Mouse (Mus musculus) urinary bladder, adult 18-20 months (tissue): Measurements from ENCODE around the gene Gm11060.

ENCODE experiments used
- DNase-seq, 2 experiments: peaks; one replicate each; pipeline ENCODE4 v3.0.0; 2022; ENCODE audit warnings: low spot score in 2 of 2, mixed read lengths in 2 of 2

Gene Gm11060

DNA sequence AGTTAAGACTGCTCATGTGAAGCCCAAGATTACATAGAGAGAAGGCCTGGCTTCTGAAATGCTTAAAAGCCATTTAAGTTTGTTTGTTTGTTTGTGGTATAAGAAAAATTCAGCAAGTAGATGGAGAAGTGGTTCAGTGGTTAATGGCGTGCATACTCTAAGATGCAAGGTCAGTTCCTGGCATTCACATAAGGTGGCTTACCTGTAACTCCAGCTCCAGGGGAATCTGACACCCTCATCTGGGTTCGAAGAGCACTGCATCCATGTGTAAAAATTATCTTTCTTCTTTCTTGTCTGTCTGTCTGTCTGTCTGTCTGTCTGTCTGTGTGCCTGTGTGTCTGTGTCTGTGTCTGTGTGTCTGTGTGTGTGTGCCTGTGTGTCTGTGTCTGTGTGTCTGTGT, at the start of gene Gm11060:
Gene Gm11060, plus strand, starts transcription at position 301 of the 400 bp plus-strand sequence.
- no peak for DNase-seq

DNA sequence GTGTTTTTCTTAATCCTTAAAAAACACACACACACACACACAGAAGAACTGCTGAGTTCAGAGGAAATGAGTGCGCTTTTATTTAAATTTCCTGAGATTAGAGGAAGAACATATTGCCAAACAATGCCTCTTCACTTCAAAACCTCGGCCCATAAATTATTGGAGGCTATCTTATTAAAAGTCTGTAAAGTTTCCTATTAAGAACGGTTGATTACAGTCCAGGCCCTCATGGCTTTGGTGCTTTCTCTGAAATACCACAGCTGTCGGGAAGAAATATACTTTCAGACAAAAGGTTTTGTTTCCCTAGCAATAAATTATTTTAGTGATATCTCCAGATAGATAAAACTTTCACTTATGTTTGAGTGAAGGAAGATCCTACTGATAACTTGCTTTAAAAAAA, 48.7 kb upstream of the Gm11060 start:
- no peak for DNase-seq

GRCm38 (mm10) chr2:105048301-105048700, 43.5 kb upstream of the Gm11060 start:
- DNase-seq: no peak

DNA sequence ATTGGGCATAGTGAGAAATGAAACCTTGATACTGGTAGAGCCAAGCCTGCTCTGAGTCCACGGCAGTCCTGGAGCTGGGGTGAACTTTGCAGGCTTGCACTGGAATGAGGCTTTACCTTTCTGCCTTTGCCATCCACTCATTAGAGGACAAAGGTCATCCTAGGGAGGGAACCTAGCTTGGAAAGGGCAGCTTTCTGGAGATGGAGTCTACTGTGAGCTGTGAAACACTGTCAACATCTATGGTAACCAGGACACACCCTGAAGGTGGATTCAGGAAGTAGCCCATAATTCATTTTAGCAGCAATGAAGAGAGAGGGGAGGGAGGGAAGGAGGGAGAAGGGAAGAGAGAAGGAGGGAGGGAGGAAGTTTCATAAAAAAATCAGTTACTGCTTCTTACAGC, 36.3 kb upstream of the Gm11060 start:
- DNase-seq: no peak

DNA sequence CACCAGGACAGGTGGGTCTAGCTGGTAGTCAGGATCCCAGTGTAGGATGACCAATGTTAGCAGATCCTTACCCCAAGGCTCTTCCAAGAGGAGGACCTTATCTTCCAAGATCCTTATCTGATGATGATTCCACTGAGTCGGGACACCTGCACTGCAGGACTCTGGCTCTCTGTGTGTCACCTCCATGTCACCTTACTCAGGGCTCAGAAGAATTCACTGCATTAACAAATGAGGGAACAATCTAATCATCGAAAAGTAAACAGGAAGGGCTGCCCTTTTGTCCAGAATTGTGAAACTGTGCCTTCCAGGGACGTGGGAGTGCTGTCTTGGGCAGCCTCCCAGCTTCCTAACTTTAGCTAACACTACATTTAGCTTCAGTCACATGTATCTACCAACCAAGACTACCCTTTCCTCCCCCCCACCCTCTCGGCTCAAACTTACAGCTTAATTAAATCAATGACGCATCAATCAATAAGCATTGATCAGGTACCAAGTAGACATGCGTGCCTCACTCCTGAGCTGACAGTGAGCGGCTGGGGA, 33.2 kb upstream of the Gm11060 start:
- DNase-seq: no peak

- no peak for DNase-seq
Observed at GRCm38 (mm10) chr2:105062741-105063372, 29.0 kb upstream of the Gm11060 start.

GRCm38 (mm10) chr2:105072496-105072895, 19.3 kb upstream of the Gm11060 start:
- DNase-seq: no peak

DNA sequence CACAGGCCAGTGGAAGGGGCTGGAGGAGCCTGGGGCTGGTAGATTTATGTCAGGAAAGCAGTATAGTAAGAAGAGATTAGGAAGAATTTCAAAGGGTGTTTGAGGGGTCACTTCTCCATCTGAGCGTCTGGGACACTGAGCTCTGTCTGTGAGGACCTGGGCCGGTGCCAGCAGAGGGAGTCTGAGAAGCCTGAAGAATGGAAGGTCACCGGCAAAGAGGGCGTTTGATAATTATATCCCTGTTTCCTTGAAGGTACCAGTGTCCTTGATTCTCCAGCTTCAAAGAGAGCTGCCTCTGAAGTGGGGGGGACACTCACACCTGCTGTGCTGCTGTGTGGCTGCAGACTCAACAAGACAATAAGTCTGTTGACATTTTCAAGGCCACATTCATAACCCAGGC, 17.6 kb upstream of the Gm11060 start:
- no peak for DNase-seq

GRCm38 (mm10) chr2:105075809-105076208, 16.0 kb upstream of the Gm11060 start:
- DNase-seq: no peak

- no peak for DNase-seq
Observed at GRCm38 (mm10) chr2:105077151-105077550, 14.7 kb upstream of the Gm11060 start.

DNA sequence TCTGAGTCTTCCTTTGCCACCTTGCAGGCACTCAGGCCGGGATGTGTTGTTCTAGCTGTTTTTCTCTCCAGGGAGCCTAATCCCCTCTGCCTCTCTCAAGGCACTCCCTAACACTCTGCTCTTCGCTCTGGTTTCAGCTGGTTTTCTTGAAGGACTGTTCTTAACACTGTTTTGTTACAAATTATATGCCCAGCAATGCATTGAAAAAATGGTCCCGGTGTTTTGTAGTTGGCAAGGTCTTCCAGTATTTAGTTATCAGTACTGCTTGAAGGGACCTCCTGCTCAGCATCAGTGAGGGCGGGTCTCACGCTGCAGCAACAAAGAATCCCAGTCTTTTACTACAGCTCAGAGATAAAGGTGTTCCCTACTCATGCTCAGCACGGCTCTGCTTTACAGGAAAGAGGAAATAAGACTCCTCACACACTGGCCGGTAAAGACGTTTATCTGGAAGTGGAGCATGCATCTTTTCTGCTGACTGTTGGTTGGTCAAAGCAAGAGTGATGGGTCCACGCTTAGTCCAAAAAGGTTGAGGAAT, 9.5 kb upstream of the Gm11060 start:
- no peak for DNase-seq

- DNase-seq: no peak
Observed at GRCm38 (mm10) chr2:105084035-105084434, 7.8 kb upstream of the Gm11060 start.

GRCm38 (mm10) chr2:105086081-105086480, 5.7 kb upstream of the Gm11060 start:
- no peak for DNase-seq

DNA sequence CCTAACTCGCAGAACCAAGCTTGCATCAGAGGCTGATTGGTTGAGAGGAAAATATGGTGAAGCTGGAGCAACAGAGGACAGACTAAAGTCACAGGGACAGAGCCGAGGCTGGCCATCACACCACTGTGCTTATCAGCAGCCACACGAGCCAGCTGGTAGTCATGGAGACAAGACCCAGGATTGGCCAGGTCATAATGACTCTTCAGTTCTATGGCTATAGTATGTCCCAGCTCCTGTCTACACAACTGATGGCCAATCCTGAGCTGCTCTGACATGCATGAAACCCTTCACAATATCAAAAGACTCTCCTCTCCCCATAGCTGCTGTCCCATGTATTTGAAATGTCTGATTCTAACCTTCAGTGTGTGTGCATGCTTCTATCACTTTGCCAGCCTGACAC, 3.8 kb upstream of the Gm11060 start:
- no peak for DNase-seq

- DNase-seq: no peak
Observed at GRCm38 (mm10) chr2:105089083-105089482, 2.7 kb upstream of the Gm11060 start.

- no peak for DNase-seq
Observed at GRCm38 (mm10) chr2:105089581-105090508, 2.0 kb upstream of the Gm11060 start.

- DNase-seq: no peak
Observed at GRCm38 (mm10) chr2:105090991-105091390, 827 bp upstream of the Gm11060 start.

DNA sequence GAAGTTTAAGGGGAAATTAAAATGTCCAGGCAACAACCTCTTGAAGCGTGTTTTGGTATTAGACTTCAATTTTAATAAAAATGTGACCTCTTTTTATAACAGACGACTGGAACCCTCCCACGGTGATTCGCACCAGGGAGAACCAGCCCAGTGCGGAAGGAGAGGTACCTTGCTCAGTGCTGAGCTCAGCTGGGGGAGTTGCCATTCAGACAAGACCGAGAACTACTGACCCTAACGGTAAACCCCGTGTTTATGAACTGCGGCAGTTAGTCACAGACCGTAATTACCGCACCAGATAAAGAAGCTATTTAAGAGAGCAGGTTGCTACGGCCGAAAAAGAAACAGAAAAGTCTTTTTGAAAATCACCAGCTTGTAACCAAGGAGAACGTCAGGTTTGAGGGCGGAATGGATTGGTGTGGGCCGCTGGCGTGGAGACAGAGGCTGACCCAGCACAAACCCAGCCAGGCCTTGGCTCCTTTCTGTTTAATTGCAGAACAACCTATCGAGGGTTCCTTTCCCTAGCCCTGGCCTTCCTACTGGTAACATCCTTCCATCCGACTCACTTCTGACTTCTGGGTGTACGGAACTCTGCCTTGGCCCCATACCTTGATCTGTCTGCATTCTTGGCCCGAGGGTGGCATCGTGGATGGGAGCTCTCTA, 5.6 kb downstream of the Gm11060 start:
- no peak for DNase-seq

DNA sequence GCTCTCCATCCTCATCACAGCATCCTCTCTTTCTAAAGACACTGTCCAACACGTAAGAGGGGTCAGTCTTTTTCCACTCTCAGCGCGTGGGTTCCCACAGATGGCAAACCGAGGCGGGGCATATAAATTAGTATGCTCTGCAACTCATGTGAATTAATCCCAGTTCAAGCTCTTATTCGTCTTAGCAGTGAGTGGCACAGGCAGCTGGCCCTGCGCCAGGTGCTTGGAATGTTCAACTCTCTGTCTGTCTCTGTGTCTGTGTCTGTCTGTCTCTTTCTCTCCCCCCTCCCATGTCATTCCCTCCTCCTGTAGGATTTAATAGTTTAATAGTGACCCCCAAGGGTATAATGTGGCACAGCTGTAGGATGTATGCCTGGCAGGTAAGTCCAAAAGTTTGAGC, 7.6 kb downstream of the Gm11060 start:
- no peak for DNase-seq

GRCm38 (mm10) chr2:105100541-105100940, 8.7 kb downstream of the Gm11060 start:
- DNase-seq: no peak

DNA sequence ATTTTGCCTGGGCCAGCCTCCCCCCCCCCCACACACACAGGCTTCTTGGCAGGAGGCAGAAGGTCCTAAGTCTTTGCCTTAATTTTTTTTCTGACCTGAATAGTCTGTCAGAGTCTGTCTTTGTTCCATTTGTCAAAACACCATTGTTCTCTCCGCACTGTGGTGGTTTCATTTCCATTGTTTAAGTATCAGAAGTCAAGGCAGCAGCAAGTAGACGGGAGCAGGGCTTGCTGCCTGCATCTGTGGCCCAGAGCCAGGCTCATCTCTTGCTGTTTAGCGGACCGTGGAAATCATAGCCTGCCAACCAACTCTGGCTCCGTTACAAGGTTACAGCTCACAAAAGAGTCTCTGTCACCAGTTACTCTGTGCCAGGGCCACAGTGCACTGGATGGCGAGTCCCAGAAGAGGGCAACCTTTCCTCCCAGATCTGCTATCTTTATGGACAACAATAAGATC, 16.9 kb downstream of the Gm11060 start:
- DNase-seq: no peak

DNA sequence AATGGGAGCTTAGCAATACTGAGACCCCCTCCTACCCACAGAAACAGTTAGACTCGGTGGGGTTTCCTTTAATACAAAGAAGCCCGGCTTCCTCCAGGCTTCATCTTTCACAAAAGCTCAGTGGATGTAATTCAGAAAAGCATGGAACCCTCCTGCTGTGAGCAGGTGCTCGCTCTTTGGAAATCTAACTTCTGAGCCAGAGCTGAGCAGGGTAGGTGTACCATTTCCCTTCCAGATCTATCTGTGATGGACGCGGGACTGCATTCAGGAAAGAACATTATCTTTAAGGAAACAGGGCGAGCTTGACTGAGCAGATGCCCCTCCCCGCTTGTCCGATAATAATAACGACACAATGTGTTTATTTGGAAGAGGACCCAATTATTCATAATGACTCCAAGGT, 22.3 kb downstream of the Gm11060 start:
- no peak for DNase-seq
